ENCODE assay signal across 8 mouse cellular contexts in the genomic region with DNA sequence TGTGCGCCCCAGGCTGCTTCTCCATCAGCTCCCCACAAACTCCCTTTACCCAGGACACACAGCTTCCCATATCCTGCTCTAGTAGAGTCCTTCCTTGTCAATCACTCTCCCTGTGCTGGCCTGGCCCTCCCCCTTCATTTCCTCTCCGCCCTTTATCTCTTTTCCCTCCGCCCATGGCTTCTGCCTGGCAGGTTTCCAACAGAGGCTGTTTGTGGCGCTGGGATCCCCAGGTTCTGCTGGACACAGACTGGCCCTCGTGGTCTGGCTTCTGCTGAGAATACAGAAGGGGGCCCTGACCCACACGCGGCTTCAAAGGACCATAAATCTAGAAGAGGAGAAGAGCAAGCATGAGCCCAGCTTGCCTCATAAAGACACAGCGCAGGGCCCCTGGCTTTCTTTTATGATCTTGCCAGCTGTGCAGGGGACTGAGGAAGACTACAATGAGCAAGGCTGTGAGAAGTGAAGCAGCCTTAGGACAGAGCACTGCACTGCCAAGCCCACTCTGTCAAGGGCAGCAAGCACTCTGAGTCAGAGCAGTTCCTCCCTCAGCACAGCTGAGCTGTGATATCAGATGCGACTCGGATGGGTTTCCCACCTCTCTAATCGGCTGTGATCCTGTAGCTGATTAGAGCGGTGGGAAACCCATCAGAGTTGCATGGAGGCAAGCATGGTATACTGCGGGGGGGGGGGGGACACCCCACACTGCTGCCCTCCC. TPM values are rescaled to one million over a fixed set of nuclear protein-coding genes. Genes with fewer than 3 reads are reported as not detected.
DNase-seq lines count a peak whose midpoint lies in the region; ATAC-seq lines count a peak whose summit lies in the region.

No protein-coding gene starts in this region.

- peak overlapping the region; percentile 52 for H3K4me2 ChIP-seq in intestine, embryonic 16.5 days (ENCODE audit: low read depth, low read length)
- H3K4me2 ChIP-seq in liver, embryonic 16.5 days (ENCODE audit: low read depth, low read length): 0 out of 2 replicates have a peak overlapping the region, but pooled peaks have one; percentile 7
- H3K4me2 ChIP-seq in neural tube, embryonic 15.5 days: peak overlapping the region; percentile 30

- no peak for DNase-seq in frontal cortex, postnatal 10 days (ENCODE audit: low spot score in 2 of 2)
- DNase-seq in brain, adult 2 months (ENCODE audit: low read depth, low spot score): peak; percentile 52
- DNase-seq in heart, adult 11 months: peak; percentile 97
- DNase-seq in thymus, postnatal 14 days: no peak

- peaks cover 20% of the 10 kb centered on the region for H3K4me1 ChIP-seq in intestine, embryonic 16.5 days (ENCODE audit: control insufficient read depth, insufficient read depth, low read length)
- peaks cover 13% of the 10 kb centered on the region for H3K4me1 ChIP-seq in liver, embryonic 16.5 days (ENCODE audit: control insufficient read depth, low read depth, low read length)
- peaks cover 33% of the 10 kb centered on the region for H3K4me1 ChIP-seq in neural tube, embryonic 15.5 days

- ATAC-seq in frontal cortex, adult (ENCODE audit: low TSS enrichment): peak; percentile 26; the same call in 1 of the 2 replicates
- ATAC-seq in intestine, embryonic 16.5 days: peak; percentile 78
- ATAC-seq in liver, embryonic 16.5 days (ENCODE audit: low read depth): peak; percentile 73
- ATAC-seq in neural tube, embryonic 15.5 days (ENCODE audit: low FRiP score): peak; percentile 43

- H3K27ac ChIP-seq in intestine, embryonic 16.5 days (ENCODE audit: low read length): peak overlapping the region; percentile 49
- no peak overlapping the region for H3K27ac ChIP-seq in liver, embryonic 16.5 days (ENCODE audit: low read length)
- H3K27ac ChIP-seq in neural tube, embryonic 15.5 days (replicated peaks): peak overlapping the region; percentile 18; the same call in 1 of the 2 replicates

- no peaks in the 10 kb centered on the region for H3K36me3 ChIP-seq in intestine, embryonic 16.5 days (ENCODE audit: control insufficient read depth, insufficient read depth, low read length)
- no peaks in the 10 kb centered on the region; the same call in none of the 2 replicates for H3K36me3 ChIP-seq in liver, embryonic 16.5 days (ENCODE audit: control insufficient read depth, insufficient read depth)
- H3K36me3 ChIP-seq in neural tube, embryonic 15.5 days: peaks cover 9% of the 10 kb centered on the region

- no peaks in the 10 kb centered on the region for H3K27me3 ChIP-seq in intestine, embryonic 16.5 days (replicated peaks; ENCODE audit: control insufficient read depth, insufficient read depth, low read length)
- H3K27me3 ChIP-seq in liver, embryonic 16.5 days (ENCODE audit: control insufficient read depth, insufficient read depth, low read depth, low read length): peaks cover 9% of the 10 kb centered on the region
- peaks cover 6% of the 10 kb centered on the region; the same call in 1 of the 2 replicates for H3K27me3 ChIP-seq in neural tube, embryonic 15.5 days (replicated peaks)

- WGBS in intestine, embryonic 16.5 days: 9% methylated on average over 13 of the region's 13 CpGs
- 11% methylated on average over 13 of the region's 13 CpGs for WGBS in liver, embryonic 16.5 days (ENCODE audit: insufficient replicate concordance)
- WGBS in neural tube, embryonic 15.5 days: 10% methylated on average over 13 of the region's 13 CpGs

- H3K9ac ChIP-seq in intestine, embryonic 16.5 days (ENCODE audit: low read depth, low read length): peak overlapping the region; percentile 26; the same call in 1 of the 2 replicates
- no peak overlapping the region for H3K9ac ChIP-seq in liver, embryonic 16.5 days (ENCODE audit: low read depth, low read length)
- peak overlapping the region; percentile 28 for H3K9ac ChIP-seq in neural tube, embryonic 15.5 days (replicated peaks)

- H3K4me3 ChIP-seq in intestine, embryonic 16.5 days (ENCODE audit: low read length): no peak overlapping the region
- H3K4me3 ChIP-seq in liver, embryonic 16.5 days (ENCODE audit: low read depth, low read length): no peak overlapping the region
- H3K4me3 ChIP-seq in neural tube, embryonic 15.5 days (replicated peaks): no peak overlapping the region

- H3K9me3 ChIP-seq in intestine, embryonic 16.5 days (ENCODE audit: control insufficient read depth, low read length): no peaks in the 10 kb centered on the region
- no peaks in the 10 kb centered on the region for H3K9me3 ChIP-seq in liver, embryonic 16.5 days (replicated peaks; ENCODE audit: control insufficient read depth, low read length)
- no peaks in the 10 kb centered on the region for H3K9me3 ChIP-seq in neural tube, embryonic 15.5 days (replicated peaks)

RNA-seq across cellular contexts. Expression of a gene that starts 1.3 kb away (rescaled TPM):
- 0.15 and 0.31 TPM in 2 replicates for polyA plus RNA-seq in intestine, embryonic 16.5 days (2015; fragmentation: Nextera tagmentation; extraction: Ambion mirVana)
- 0.14 and 0.18 TPM in 2 replicates for polyA plus RNA-seq in liver, embryonic 16.5 days (2015; fragmentation: Nextera tagmentation; extraction: Ambion mirVana)
- polyA plus RNA-seq in neural tube, embryonic 15.5 days (2015; fragmentation: Nextera tagmentation; extraction: Ambion mirVana): 0.69 and 0.78 TPM in 2 replicates

RNA-seq across cellular contexts. Expression of a gene that starts 5.4 kb away (rescaled TPM):
- polyA plus RNA-seq in intestine, embryonic 16.5 days (2015; fragmentation: Nextera tagmentation; extraction: Ambion mirVana): 41.2 and 51.9 TPM in 2 replicates
- 97.7 and 115 TPM in 2 replicates for polyA plus RNA-seq in liver, embryonic 16.5 days (2015; fragmentation: Nextera tagmentation; extraction: Ambion mirVana)
- polyA plus RNA-seq in neural tube, embryonic 15.5 days (2015; fragmentation: Nextera tagmentation; extraction: Ambion mirVana): 4.6 TPM in 2 replicates

RNA-seq across cellular contexts. Expression of a gene that starts 16.2 kb away (rescaled TPM):
- polyA plus RNA-seq in intestine, embryonic 16.5 days (2015; fragmentation: Nextera tagmentation; extraction: Ambion mirVana): 63.9 and 73.2 TPM in 2 replicates
- polyA plus RNA-seq in liver, embryonic 16.5 days (2015; fragmentation: Nextera tagmentation; extraction: Ambion mirVana): 44.1 and 45.6 TPM in 2 replicates
- polyA plus RNA-seq in neural tube, embryonic 15.5 days (2015; fragmentation: Nextera tagmentation; extraction: Ambion mirVana): 47.7 and 49.0 TPM in 2 replicates

RNA-seq across cellular contexts. Expression of a gene that starts 35.4 kb away (rescaled TPM):
- 69.1 and 69.8 TPM in 2 replicates for polyA plus RNA-seq in intestine, embryonic 16.5 days (2015; fragmentation: Nextera tagmentation; extraction: Ambion mirVana)
- 17.1 and 20.4 TPM in 2 replicates for polyA plus RNA-seq in liver, embryonic 16.5 days (2015; fragmentation: Nextera tagmentation; extraction: Ambion mirVana)
- 64.2 and 68.0 TPM in 2 replicates for polyA plus RNA-seq in neural tube, embryonic 15.5 days (2015; fragmentation: Nextera tagmentation; extraction: Ambion mirVana)

RNA-seq across cellular contexts. Expression of a gene that starts 35.6 kb away (rescaled TPM):
- polyA plus RNA-seq in intestine, embryonic 16.5 days (2015; fragmentation: Nextera tagmentation; extraction: Ambion mirVana): 10.3 and 14.9 TPM in 2 replicates
- 5.9 and 6.6 TPM in 2 replicates for polyA plus RNA-seq in liver, embryonic 16.5 days (2015; fragmentation: Nextera tagmentation; extraction: Ambion mirVana)
- 23.9 and 26.1 TPM in 2 replicates for polyA plus RNA-seq in neural tube, embryonic 15.5 days (2015; fragmentation: Nextera tagmentation; extraction: Ambion mirVana)

Comparison
In these comparisons a context has a peak if more than half of its experiments do, and no peak if none do; other contexts are left out.
1. ATAC-seq: peak in every context shown above with its lines; median percentile 78 in intestine, embryonic 16.5 days; 73 in liver, embryonic 16.5 days; 43 in neural tube, embryonic 15.5 days; 26 in frontal cortex, adult.
2. DNase-seq: peak in brain, adult 2 months (single experiment) and heart, adult 11 months (single experiment); none in frontal cortex, postnatal 10 days (0 of 2) and thymus, postnatal 14 days (single experiment).
3. Peak in every context shown above with its lines, with median percentiles within 50 percentile points of each other: H3K4me2 ChIP-seq.